Mouse (Mus musculus) adrenal gland, adult 2 months (tissue): ENCODE measurements around the gene Eif3g. TPM values are rescaled to one million over a fixed set of nuclear protein-coding genes. Genes with fewer than 3 reads are reported as not detected.

Experiments
- DNase-seq: peaks from one replicate; pipeline ENCODE4 v3.0.0; 2021
- microRNA-seq, 2 experiments: library from miRNA; unstranded; fragments of <30 nt; microRNA quantifications; one replicate each; pipeline ENCODE4 v1.2.0; 2021
- polyA plus RNA-seq: library from polyadenylated mRNA; depleted of rRNA; stranded (reverse); fragments of >200 nt; gene quantifications from 2 replicates; pipeline ENCODE4 v1.2.3, GENCODE M21; 2012; rRNA removed
- total RNA-seq, 2 experiments: library from RNA; stranded (reverse); gene quantifications; 2 replicates each; pipeline ENCODE4 v1.2.3; 2021

Eif3g gene
- total and polyA plus RNA-seq, 3 experiments = 133 to 170 (median 156) TPM

DNA sequence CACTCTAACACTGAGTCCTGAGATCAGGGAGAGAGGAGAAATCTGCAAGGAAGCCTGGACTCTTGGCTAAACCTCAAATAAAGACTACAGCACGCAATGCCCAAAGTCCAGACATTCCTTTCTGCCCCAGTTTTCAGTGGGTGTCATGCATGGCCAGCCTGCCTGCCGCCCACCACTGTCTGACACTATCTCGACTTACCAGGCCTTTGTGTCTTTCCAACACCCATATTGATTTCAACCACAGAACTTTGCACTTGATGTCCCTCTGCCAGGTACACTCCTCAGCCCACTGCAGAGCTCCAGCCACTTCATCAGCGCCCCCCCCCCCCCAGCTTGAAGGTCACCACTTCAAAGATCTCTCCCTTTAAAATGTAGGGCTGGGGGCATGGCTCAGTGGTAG is 36.2 kb downstream of the Eif3g start:
- no peak for DNase-seq

DNA sequence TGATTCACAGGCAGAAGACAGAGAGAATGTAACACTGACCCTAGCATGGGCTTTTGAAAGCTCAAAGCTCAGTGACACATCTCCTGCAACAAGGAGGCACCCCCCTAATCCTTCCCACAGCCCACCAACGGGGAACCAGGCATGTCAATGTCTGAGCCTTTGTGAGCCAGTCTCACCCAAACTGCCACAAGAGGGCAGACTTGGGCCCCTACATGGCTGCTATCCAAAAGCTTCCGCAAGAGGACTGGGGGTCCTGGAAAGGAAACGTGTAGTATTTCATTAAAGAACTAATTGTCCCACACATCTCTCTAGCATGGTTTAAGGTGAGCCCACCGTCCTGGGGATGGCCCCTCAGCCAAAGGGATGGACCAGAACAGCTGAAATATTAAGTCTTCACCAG is 36.6 kb downstream of the Eif3g start:
- no peak for DNase-seq

DNA sequence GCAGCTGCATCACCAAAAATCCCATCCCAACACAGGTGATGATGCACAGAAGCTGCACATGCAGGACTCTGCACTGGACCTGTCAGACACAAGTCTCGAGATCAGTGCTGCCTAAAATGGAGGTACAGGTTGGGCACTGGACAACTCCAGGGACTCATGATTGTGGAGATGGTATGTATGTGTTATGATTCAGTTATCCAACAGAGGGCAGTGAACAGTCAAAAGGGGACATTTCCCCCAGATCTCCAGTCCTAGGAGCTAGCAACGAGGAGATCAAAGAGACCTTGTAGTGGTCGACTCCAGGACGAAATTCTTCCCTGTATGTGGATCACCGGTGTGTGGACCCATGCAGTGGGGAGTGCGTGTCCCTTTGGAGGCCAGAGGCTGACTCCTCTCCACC is 38.5 kb downstream of the Eif3g start:
- DNase-seq = no peak

DNA sequence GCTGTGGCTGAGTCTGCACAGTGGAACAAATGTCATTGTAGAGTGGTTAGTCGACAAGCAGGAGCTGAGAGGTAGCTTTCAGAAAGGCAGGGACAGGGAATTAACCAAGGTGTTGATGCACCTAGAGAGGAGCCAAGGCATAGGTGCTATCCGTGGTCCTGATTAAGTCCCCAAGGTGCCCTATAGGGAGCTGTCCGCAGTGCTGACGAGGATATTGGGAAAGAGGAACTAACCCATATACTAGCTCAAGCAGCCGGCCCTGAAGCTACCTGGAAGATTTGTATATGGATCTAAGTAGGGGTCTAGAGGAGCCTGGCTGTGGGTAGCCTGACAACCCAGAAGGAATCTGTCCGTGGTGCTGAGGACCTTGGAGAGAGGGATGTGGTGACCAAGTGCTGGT is 41.3 kb downstream of the Eif3g start:
- no peak for DNase-seq

GRCm38 (mm10) chr9:20850179-20850578 is 48.2 kb downstream of the Eif3g start:
- DNase-seq = no peak

Small RNAs within 50 kb of the gene (microRNA-seq; reads per million reads assigned to microRNA genes)
- gene Mir7081 = 0 reads per million in 2 experiments

Other genes with a start within 250 kb of the Eif3g start
- gene Pin1, start 246.5 kb downstream of the Eif3g start, total RNA-seq = 10 to 100 TPM; 20.8 to 26.9 TPM
- gene Pin1, start 246.5 kb downstream of the Eif3g start, polyA plus RNA-seq = 20.4 and 24.2 TPM in 2 replicates
- gene Olfm2, start 152.3 kb downstream of the Eif3g start, total RNA-seq = 1 to 10 TPM in 1 of 2 experiments, under 1 TPM in 1; 0.49 to 1.0 TPM
- gene Olfm2, start 152.3 kb downstream of the Eif3g start, polyA plus RNA-seq = 1.1 and 2.9 TPM in 2 replicates
- gene Col5a3, start 83.6 kb downstream of the Eif3g start, total RNA-seq = 100 to 1,000 TPM in 1 of 2 experiments, 10 to 100 TPM in 1; 78.4 to 293 TPM
- gene Col5a3, start 83.6 kb downstream of the Eif3g start, polyA plus RNA-seq = 108 and 110 TPM in 2 replicates
- not detected for gene Rdh8, start 80.1 kb downstream of the Eif3g start, total RNA-seq
- gene Rdh8, start 80.1 kb downstream of the Eif3g start, polyA plus RNA-seq = not detected in 2 replicates
- gene A230050P20Rik, start 30.0 kb downstream of the Eif3g start, total RNA-seq = 10 to 100 TPM; 19.4 to 20.1 TPM
- gene A230050P20Rik, start 30.0 kb downstream of the Eif3g start, polyA plus RNA-seq = 140 and 164 TPM in 2 replicates
- gene Angptl6, start 18.9 kb downstream of the Eif3g start, total RNA-seq = 1 to 10 TPM; 3.3 TPM
- 4.0 and 6.5 TPM in 2 replicates for gene Angptl6, start 18.9 kb downstream of the Eif3g start, polyA plus RNA-seq
- gene Ppan, start 10.4 kb downstream of the Eif3g start, total RNA-seq = 10 to 100 TPM; 27.6 to 44.4 TPM
- 128 and 140 TPM in 2 replicates for gene Ppan, start 10.4 kb downstream of the Eif3g start, polyA plus RNA-seq
- gene Dnmt1, start 61.3 kb upstream of the Eif3g start, total RNA-seq = 10 to 100 TPM; 43.0 to 44.0 TPM
- 29.6 and 29.8 TPM in 2 replicates for gene Dnmt1, start 61.3 kb upstream of the Eif3g start, polyA plus RNA-seq
- 10 to 100 TPM; 20.4 to 26.6 TPM for gene S1pr2, start 78.2 kb upstream of the Eif3g start, total RNA-seq
- 14.8 and 15.7 TPM in 2 replicates for gene S1pr2, start 78.2 kb upstream of the Eif3g start, polyA plus RNA-seq
- gene Mrpl4, start 104.1 kb upstream of the Eif3g start, total RNA-seq = 100 to 1,000 TPM; 120 to 130 TPM
- gene Mrpl4, start 104.1 kb upstream of the Eif3g start, polyA plus RNA-seq = 245 and 270 TPM in 2 replicates
- gene Icam1, start 117.4 kb upstream of the Eif3g start, total RNA-seq = 10 to 100 TPM; 10.8 to 19.1 TPM
- gene Icam1, start 117.4 kb upstream of the Eif3g start, polyA plus RNA-seq = 7.5 and 8.3 TPM in 2 replicates
- 1 to 10 TPM; 1.1 to 5.1 TPM for gene Icam4, start 130.8 kb upstream of the Eif3g start, total RNA-seq
- gene Icam4, start 130.8 kb upstream of the Eif3g start, polyA plus RNA-seq = 1.9 and 2.7 TPM in 2 replicates
- gene Icam5, start 133.4 kb upstream of the Eif3g start, total RNA-seq = under 1 TPM; 0.17 to 0.31 TPM
- 0.41 and 0.48 TPM in 2 replicates for gene Icam5, start 133.4 kb upstream of the Eif3g start, polyA plus RNA-seq
- not detected for gene Zglp1, start 168.5 kb upstream of the Eif3g start, total RNA-seq
- gene Zglp1, start 168.5 kb upstream of the Eif3g start, polyA plus RNA-seq = not detected in 2 replicates
- gene Gm49373, start 174.5 kb upstream of the Eif3g start, total RNA-seq = under 1 TPM; 0.24 to 0.43 TPM
- gene Gm49373, start 174.5 kb upstream of the Eif3g start, polyA plus RNA-seq = 0.18 and 0.19 TPM in 2 replicates
- 10 to 100 TPM; 40.7 to 48.6 TPM for gene Fdx1l, start 175.0 kb upstream of the Eif3g start, total RNA-seq
- 59.6 and 86.5 TPM in 2 replicates for gene Fdx1l, start 175.0 kb upstream of the Eif3g start, polyA plus RNA-seq
- 1 to 10 TPM in 1 of 2 experiments, under 1 TPM in 1; 0.90 to 2.5 TPM for gene Gm38431, start 193.4 kb upstream of the Eif3g start, total RNA-seq
- gene Gm38431, start 193.4 kb upstream of the Eif3g start, polyA plus RNA-seq = 68.5 and 74.0 TPM in 2 replicates
- 10 to 100 TPM; 50.8 to 53.4 TPM for gene Raver1, start 193.4 kb upstream of the Eif3g start, total RNA-seq
- 52.8 and 76.4 TPM in 2 replicates for gene Raver1, start 193.4 kb upstream of the Eif3g start, polyA plus RNA-seq
- gene Tyk2, start 232.6 kb upstream of the Eif3g start, total RNA-seq = 10 to 100 TPM; 12.7 to 14.6 TPM
- 23.5 and 25.8 TPM in 2 replicates for gene Tyk2, start 232.6 kb upstream of the Eif3g start, polyA plus RNA-seq